Mouse (Mus musculus) spleen, adult 2 months (tissue): ENCODE data around the gene Gm498.

Experiments
- CTCF ChIP-seq: fragments of 200-500 bp; IDR thresholded peaks from 2 replicates; pipeline ENCODE4 v1.5.1; 2011; ENCODE audit warnings: mild to moderate bottlenecking, inconsistent platforms; ENCODE audit not compliant: insufficient read depth, insufficient read length, insufficient replicate concordance; ENCODE audit errors: extremely low read depth
- POLR2A ChIP-seq: fragments of 200-500 bp; IDR thresholded peaks from 2 replicates; pipeline ENCODE4 v1.6.1; 2011; ENCODE audit warnings: low read depth, low read length, inconsistent platforms

- TF ChIP-seq CTCF = no peak
- no peak for TF ChIP-seq POLR2A
These were observed 47.0 kb downstream of the Gm498 start for GRCm38 (mm10) chr7:143913611-143914010.
